Mouse (Mus musculus) olfactory bulb, adult 2 months (tissue): ENCODE data around the gene Unc50. TPM values are rescaled to one million over a fixed set of nuclear protein-coding genes. Genes with fewer than 3 reads are reported as not detected.

ENCODE experiments used
- H3K27ac ChIP-seq: fragments of 200-500 bp; 2 replicates; pipeline ENCODE4 v1.5.1; 2012; ENCODE audit warnings: low read depth, low read length; ENCODE audit not compliant: insufficient read depth
- H3K4me1 ChIP-seq: fragments of 200-500 bp; 2 replicates; pipeline ENCODE4 v1.6.1; 2012; ENCODE audit warnings: low read length; ENCODE audit not compliant: control insufficient read depth, insufficient read depth
- H3K4me3 ChIP-seq: fragments of 200-500 bp; 2 replicates; pipeline ENCODE4 v1.5.1; 2012; ENCODE audit warnings: mild to moderate bottlenecking, low read depth, low read length, moderate library complexity; ENCODE audit not compliant: insufficient read depth
- CTCF ChIP-seq: fragments of 200-500 bp; IDR thresholded peaks from 2 replicates; pipeline ENCODE4 v1.5.1; 2012; ENCODE audit warnings: low read depth, mild to moderate bottlenecking, low read length, moderate library complexity; ENCODE audit not compliant: insufficient read depth
- POLR2A ChIP-seq: fragments of 200-500 bp; IDR thresholded peaks from 2 replicates; pipeline ENCODE4 v1.6.1; 2012; ENCODE audit warnings: mild to moderate bottlenecking, low read depth, low read length, moderate library complexity; ENCODE audit not compliant: insufficient read depth
- WGBS: fragments of 180-500 bp; shearing (Covaris S2); methylation state at CpG from one replicate; pipeline ENCODE4 v1.1.7; 2018; 5-methylcytosine and 5-hydroxymethylcytosine counted together
- polyA plus RNA-seq: library from polyadenylated mRNA; stranded (reverse); fragments of >200 nt; gene quantifications from 2 replicates; pipeline ENCODE4 v1.2.4, GENCODE M21; 2012; ENCODE audit warnings: low replicate concordance; ENCODE audit not compliant: missing spikeins, insufficient read depth, insufficient read length

The Unc50 gene
- polyA plus RNA-seq, 1 experiment = not detected

- no peak overlapping the region for H3K27ac ChIP-seq
- no peak overlapping the region for H3K4me3 ChIP-seq
- WGBS = 89% methylated on average over 5 of the region's 5 CpGs
- H3K4me1 ChIP-seq = 0 out of 2 replicates have a peak, but pooled peaks cover 2% of the 10 kb centered on the region
- TF ChIP-seq CTCF (no peak), POLR2A (no peak)
Observed at GRCm38 (mm10) chr1:37469007-37469406, 39.1 kb downstream of the Unc50 start.

GRCm38 (mm10) chr1:37471179-37472148 lies 41.5 kb downstream of the Unc50 start:
- 77% methylated on average over 6 of the region's 6 CpGs for WGBS
- no peak overlapping the region for H3K4me3 ChIP-seq

GRCm38 (mm10) chr1:37473251-37473650 lies 43.3 kb downstream of the Unc50 start:
- WGBS = 83% methylated on average over 10 of the region's 10 CpGs
- Histone ChIP-seq H3K27ac (no peak overlapping the region), H3K4me3 (no peak overlapping the region), H3K4me1 (peaks cover 4% of the 10 kb centered on the region; the same call in 1 of the 2 replicates)
- TF ChIP-seq POLR2A = no peak
- no peak for TF ChIP-seq CTCF

More at GRCm38 (mm10) chr1:37471179-37472148, 41.5 kb downstream of the Unc50 start:
- TF ChIP-seq POLR2A = no peak
- TF ChIP-seq CTCF = no peak
- Histone ChIP-seq H3K4me1 (peaks cover 4% of the 10 kb centered on the region; the same call in 1 of the 2 replicates), H3K27ac (no peak overlapping the region)

GRCm38 (mm10) chr1:37474046-37474445 lies 44.1 kb downstream of the Unc50 start:
- H3K4me3 ChIP-seq = no peak overlapping the region
- no peak overlapping the region for H3K27ac ChIP-seq
- peaks cover 4% of the 10 kb centered on the region; the same call in 1 of the 2 replicates for H3K4me1 ChIP-seq
- TF ChIP-seq POLR2A (no peak), CTCF (no peak)
- 84% methylated on average over 8 of the region's 8 CpGs for WGBS

- TF ChIP-seq CTCF = no peak
- TF ChIP-seq POLR2A = no peak
- H3K4me1 ChIP-seq = peaks cover 4% of the 10 kb centered on the region; the same call in 1 of the 2 replicates
- WGBS = 74% methylated on average over 6 of the region's 6 CpGs
- no peak overlapping the region for H3K27ac ChIP-seq
- no peak overlapping the region for H3K4me3 ChIP-seq
Observed at GRCm38 (mm10) chr1:37474634-37475190, 44.8 kb downstream of the Unc50 start.

GRCm38 (mm10) chr1:37475312-37475711 lies 45.4 kb downstream of the Unc50 start:
- WGBS = 91% methylated on average over 3 of the region's 3 CpGs
- no peak for TF ChIP-seq POLR2A
- no peak for TF ChIP-seq CTCF
- peaks cover 4% of the 10 kb centered on the region; the same call in 1 of the 2 replicates for H3K4me1 ChIP-seq
- no peak overlapping the region for H3K27ac ChIP-seq
- H3K4me3 ChIP-seq = no peak overlapping the region

- WGBS = 96% methylated on average over 5 of the region's 5 CpGs
Observed at GRCm38 (mm10) chr1:37477250-37477649, 47.3 kb downstream of the Unc50 start.

GRCm38 (mm10) chr1:37477928-37478327 lies 48.0 kb downstream of the Unc50 start:
- no peak overlapping the region for H3K27ac ChIP-seq
- WGBS = 58% methylated on average over 5 of the region's 5 CpGs
- H3K4me3 ChIP-seq = no peak overlapping the region
- peaks cover 4% of the 10 kb centered on the region; the same call in 1 of the 2 replicates for H3K4me1 ChIP-seq
- no peak for TF ChIP-seq CTCF
- no peak for TF ChIP-seq POLR2A

More at GRCm38 (mm10) chr1:37477250-37477649, 47.3 kb downstream of the Unc50 start:
- no peak for TF ChIP-seq CTCF
- no peak for TF ChIP-seq POLR2A
- Histone ChIP-seq H3K27ac (no peak overlapping the region), H3K4me1 (peaks cover 4% of the 10 kb centered on the region; the same call in 1 of the 2 replicates), H3K4me3 (no peak overlapping the region)

- no peak for TF ChIP-seq CTCF
- TF ChIP-seq POLR2A = no peak
- Histone ChIP-seq H3K27ac (no peak overlapping the region), H3K4me3 (no peak overlapping the region), H3K4me1 (peaks cover 4% of the 10 kb centered on the region; the same call in 1 of the 2 replicates)
- WGBS = 70% methylated on average over 7 of the region's 7 CpGs
Observed at GRCm38 (mm10) chr1:37478416-37478815, 48.5 kb downstream of the Unc50 start.
